Mouse (Mus musculus) erythroblast, embryonic 14.5 days (primary cell): Measurements from ENCODE around the gene Dscam.

Source experiments
- GATA1 ChIP-seq: IDR thresholded peaks from 2 replicates; pipeline ENCODE4 v1.6.1; 2012; ENCODE audit warnings: low read length, inconsistent platforms, mixed read lengths
- TAL1 ChIP-seq: IDR thresholded peaks from 3 replicates; pipeline ENCODE4 v1.6.1; 2012; ENCODE audit warnings: low read length, inconsistent platforms, mixed read lengths

- TF ChIP-seq TAL1 (no peak), GATA1 (no peak)
Measured at GRCm38 (mm10) chr16:97061390-97061789, 109.2 kb downstream of the Dscam start.
